Mouse (Mus musculus): ENCODE measurements around the gene Sbf2. TPM values are rescaled to one million over a fixed set of nuclear protein-coding genes. Genes with fewer than 3 reads are reported as not detected.

Sbf2 gene
- total RNA-seq, 2 experiments from 2014 or later = 71.2 to 91.3 TPM

DNA sequence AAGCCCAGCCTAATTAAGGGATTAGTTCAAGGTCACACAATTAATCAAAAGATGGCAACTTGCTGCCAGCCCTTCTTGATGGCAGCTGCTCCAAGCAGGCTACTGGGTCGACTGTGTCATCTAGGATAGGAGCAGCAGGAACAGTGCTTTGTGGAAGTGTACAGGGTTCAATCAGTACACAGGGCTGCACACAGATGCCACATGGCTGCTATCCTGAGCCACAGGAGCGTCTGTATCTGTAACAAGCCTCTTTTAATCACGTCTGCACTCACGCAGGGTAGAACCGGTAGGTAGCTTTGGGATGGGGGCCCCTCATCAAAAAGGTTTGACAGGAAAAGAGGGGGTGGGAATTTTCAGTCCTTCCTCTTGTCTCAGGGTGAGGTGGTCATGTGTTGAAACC is 308.4 kb downstream of the Sbf2 start:
- DNase-seq = no peak

DNA sequence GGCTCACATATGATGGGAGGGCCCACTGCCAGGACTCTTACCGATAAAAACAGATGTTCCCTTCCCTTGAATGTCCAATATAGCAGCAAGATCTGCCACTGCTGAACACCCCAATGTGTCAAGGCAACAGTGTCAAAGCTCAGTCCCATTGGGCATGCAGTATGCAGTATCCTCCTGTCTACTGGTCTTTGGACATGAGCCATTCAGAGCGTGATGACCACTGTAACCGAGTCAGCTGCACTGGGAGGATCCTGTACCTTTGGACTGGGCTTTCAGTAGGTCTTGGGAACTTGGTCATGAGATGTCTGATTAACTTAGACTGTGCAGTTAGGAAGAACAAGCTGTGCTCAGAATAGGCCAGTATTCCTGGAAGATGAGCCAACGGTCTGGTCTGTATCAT is 309.2 kb downstream of the Sbf2 start:
- no peak for DNase-seq

DNA sequence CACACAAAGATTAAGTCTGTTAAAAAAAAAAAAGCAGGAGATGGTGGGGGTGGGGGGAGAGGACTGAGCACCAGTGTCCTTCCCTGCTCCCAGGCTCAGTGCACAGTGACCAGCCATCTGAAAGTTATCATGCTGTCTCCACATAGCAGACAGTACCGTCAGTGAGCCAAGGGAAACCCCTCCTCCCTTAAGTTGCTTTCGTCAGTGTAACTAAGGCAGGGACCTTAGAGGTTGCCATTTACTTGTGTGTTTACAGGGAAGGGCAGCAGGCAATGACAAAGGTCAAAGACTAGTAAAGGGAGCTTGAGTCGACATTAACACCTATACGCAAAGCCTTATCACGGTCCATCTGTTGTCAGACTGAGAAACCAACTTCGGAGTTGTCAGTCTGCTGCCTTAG is 311.8 kb downstream of the Sbf2 start:
- DNase-seq = no peak

DNA sequence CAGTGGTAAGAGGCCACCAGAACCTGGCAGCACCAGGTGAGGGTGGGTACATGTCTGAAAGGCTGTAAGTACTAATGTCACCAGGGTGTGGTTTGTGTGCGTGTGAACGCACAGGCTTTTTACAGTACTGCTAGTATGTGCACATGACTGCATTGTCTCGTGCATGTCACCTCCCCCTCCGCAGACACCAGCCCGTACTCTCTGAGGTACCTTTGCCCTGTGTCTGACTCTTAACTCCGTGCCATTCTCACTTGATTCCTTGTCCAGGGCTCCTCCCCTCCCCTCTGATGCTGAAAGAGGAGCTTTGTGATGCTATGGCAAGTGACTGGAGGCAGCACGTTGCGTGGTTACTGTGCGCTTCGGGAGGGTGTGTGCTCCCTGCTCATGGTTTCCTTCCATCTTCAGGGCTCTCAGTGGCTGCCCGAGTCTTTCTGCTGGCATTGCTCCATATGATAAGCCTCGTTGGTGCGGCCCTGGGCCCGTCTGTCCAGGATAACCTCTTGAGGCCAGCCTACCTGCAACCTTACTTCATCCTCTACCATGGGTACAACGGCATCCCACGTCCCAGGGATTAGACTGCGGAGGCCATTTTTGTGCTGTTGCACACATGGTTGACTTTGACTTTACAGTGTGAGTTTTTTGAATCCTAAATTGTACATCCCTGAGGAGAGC is 315.8 kb downstream of the Sbf2 start:
- no peak for DNase-seq

DNA sequence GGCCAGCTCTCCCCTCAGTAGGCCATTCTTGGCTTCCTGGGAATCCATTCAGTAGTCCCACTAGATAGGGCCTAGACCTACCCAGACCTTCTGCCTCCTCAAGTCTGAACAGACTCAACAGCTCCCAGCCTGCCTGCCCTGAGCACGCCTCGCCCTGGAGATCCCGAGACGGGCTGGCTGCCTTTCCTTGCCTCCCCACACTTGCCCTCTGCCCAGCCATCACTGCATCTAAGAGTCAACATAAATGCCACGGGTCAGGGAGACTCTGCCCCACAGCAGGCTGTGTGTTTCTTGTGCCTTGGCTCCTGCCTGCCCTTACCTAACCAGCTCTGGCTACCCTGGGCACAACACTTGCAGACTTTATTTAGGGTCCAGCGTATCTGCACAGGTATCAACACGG is 316.6 kb downstream of the Sbf2 start:
- no peak for DNase-seq

DNA sequence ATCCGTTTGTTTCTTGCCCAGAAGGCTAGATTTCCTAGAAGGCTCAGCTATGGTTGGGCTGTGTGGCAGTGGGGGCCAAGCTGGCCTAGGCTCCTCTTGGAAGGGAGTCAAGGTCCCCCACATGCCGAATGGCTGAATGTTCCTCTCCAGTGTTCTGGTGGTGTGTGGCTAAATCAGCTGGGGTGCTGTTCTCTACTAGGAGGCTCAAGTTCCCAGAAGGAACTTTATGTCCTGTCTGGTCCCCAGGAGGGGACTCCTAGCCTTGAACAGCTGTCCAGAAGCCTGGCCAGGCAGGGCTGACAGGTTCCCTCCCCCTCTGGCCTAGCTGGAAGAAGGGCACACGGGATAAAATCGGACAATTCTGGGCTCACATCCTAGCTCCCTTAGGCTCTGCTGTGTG is 317.1 kb downstream of the Sbf2 start:
- DNase-seq = no peak

DNA sequence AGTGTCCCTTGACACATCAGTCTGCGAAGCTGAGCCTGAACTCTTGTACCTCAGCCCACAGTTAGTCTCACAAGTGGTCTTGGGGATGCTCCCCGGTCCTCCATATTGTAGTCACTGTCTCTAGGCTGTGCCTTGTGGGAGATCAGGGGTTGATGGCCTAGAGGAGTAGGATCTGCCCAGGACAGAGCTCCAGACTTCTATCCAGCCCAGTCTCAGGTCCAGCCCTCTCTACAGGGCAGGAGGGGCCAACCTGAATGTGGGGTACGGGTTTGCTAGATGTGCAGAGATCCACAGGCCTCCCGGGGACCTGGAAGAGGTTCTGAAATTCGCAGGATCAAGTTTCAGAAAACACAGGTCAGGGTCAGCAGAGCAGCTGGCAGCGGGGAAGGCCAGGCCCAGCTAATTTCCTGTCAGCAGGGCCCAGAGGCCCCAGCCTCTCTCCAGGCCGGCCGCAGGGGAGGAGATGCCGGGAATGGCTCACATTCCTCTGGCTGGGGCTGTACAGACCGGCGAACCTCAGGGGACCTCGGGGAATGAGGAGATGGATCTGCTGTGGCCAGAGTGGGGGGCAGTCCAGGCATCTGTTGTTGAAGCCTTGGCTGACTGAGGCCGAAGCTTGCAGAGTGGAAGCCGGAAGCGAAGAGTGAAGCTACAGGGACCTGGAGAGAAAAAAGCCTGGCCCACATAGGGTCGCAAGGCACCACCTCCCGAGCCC is 317.7 kb downstream of the Sbf2 start:
- DNase-seq = no peak

DNA sequence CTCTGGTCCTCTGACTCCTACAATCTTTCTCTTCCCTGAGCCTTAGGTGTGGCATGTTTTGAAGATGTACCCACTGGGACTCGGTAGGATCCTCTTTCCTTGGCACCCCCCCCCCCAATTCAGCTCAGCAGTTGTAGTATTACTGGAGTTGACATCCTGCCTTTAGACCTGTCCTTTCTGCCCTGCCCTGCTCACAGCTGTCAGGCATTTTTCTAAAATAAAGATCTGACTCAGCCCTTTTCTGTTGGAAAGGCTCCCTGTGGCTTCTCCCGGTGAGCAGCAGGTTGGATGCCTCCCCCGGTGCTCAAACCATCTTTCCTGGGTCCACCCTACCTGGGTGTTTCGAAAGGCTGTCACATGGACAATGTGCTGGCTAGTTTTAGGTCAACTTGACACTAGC is 325.1 kb downstream of the Sbf2 start:
- DNase-seq = no peak

DNA sequence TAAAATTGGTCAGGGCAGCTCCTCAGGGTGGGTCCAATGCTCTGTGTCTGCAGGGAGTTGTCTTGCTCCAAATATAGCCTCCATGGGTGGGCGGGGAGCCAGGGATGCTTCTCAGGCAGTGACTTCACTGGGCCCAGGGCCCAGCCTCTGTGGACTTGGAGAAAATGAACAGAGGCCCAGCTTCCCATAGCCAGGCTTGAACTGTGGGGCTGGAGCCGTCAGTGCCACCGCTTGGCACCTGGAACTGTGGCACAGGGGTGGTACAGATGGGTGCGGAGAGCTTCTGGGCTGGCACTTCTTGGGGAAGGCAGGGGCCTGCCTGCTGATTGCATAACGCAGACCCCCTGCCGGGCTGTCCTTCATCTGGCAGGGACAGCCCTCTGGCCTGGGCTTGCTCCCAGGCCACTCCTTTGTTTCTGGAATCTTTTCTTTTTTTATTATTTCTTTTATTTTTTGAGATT is 326.0 kb downstream of the Sbf2 start:
- DNase-seq = no peak

DNA sequence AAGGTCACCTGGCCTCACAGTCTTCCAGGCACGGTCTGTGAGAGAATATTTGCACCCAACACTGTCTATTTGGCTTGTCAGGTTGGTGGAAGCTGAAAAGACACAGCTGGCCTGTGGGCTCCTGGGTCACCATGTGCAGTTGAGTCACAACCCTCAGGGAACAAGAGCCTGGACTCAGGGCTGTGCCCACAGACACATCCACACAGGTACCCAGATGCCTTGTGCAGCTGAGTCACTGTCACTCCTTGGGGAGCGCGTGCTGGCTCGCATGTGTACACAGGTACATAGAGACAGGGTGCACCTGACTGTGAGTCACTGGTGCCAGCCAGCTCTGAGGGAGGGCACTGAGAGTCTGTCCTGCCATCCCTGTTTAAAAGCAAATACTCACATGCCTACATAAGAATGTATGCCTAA is 326.5 kb downstream of the Sbf2 start:
- DNase-seq = no peak

DNA sequence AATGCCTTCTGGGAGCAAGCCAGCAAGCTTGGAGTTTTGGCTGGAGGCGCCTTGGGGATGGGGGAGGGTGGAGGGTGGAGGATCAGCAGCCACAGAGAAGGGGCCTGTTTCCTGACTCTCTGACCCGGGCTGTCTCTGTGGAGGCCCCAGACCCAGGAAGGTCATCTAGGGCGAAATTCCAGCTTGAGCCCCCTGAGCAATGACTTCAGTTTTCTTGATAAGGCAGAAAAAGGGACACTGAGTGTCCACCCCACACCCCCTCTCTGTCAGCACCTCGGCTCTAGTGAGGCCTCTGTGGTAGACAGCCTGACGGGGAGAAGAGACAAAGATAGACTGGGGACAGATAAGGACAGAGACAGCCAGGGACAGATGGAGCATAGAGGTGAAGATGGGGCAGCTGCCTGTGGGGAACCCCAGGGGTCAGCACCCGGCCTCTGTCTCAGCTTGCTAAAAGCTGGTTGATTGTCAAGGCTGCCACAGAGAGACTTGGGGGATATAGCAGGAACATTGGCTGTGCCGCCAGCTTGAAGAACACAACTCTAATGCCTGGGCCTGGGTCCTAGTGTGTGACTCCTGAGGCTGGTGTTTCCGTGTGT is 327.1 kb downstream of the Sbf2 start:
- DNase-seq = no peak

DNA sequence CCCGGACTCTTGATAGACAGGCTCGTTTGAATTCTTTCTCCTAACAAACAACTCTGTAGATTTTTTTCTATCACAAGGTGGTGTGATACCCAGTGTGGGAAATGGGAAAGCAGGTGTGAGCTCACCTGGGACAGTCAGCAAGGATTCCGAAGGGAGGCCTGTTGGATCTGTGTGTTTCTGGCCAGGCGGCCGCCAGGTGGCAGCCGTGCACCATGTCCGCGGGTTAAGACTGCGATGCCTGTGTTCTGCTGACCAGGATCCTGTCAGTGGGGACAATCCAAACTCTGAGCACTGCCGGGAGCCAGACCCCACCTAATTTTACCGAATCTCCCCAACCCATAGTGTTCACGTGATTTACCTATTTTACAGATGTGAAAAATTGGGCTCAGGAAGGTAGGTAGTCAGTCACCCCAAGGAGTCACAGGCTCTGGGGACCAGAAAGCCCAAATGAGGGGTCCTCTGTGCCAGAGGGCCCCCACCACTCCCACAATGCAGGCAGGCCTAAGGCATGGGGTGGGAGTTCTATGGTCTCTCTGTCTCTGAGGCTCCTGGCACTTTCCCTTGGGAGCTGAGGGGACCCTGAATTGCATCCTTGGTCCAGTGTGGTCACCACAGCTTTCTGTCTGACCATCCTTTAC is 327.8 kb downstream of the Sbf2 start:
- peak; percentile 76 to 80 for DNase-seq

DNA sequence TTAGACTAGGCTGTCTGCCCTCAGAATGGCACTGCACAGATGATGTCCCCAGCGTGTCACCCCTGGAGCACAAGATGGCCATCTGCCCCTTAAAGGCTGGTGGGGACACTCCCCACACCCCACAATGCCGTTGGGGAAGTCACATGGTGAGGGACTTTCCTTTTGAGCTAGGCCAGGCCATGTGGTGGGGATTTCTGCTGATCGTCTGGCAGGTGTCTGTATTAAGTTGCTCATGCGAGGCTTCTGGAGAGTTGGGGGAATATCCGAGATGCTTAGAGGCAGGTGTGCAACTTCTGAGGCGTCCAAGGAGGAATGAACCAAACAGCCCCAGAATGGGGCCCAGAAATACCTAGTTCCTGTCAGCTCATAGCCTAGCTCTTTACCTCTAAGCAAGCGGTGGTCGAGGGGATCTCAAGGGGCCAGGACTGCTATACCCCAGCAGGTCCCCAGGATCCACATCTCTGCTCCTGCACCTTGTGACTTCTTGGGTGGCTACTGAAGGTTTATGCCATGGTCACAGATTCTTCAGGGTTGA is 328.5 kb downstream of the Sbf2 start:
- no peak for DNase-seq

DNA sequence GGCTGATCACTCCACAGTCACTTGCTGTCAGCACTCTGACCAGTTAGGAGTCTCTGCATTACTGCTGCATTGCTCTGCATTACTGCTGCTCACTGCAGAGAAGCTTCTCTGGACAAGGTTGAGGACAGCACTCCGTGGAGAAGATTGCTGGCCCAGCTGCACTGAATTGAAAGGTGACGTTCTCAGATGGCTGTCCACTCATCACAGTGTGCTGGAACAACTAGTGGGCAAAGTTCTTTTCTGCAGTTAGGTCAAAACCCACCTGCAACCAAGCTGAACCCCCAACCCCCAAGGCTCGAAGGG is 328.9 kb downstream of the Sbf2 start:
- DNase-seq = no peak

DNA sequence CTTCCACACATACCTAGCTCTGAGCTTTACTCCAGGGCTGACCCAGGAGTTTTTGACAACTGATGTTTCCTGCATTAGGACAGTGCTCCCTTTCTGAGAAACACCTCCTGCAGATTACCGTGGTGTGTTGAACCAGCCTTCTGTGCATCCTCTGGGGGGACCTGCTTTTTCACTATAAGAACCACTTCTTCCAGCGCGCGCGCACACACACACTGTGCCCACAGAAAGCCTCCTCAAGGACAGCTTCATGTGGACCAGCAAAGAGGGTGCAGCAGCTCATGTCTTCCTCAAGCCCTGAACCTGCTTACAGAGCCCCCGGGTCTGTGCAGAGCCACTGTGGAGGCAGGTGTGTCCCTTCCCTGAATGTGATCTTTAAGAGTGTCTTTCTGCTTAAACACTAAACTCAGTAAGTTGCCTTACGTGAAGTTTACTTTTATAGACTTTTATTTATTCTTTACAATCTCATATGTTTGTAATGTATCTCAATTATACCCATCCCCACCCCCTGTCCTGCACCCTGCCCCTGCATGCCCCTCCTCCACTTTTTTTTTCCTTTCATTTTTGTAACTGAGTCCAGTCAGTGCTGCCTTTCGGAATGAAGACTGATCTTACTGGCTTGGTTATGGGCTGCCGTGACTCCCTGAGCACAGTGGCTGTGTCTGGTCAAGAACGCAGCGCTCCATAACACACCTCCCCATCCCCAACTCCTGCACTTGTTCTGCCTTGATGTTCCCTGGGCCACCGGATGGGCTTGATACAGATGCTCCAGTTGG is 329.5 kb downstream of the Sbf2 start:
- no peak for DNase-seq

DNA sequence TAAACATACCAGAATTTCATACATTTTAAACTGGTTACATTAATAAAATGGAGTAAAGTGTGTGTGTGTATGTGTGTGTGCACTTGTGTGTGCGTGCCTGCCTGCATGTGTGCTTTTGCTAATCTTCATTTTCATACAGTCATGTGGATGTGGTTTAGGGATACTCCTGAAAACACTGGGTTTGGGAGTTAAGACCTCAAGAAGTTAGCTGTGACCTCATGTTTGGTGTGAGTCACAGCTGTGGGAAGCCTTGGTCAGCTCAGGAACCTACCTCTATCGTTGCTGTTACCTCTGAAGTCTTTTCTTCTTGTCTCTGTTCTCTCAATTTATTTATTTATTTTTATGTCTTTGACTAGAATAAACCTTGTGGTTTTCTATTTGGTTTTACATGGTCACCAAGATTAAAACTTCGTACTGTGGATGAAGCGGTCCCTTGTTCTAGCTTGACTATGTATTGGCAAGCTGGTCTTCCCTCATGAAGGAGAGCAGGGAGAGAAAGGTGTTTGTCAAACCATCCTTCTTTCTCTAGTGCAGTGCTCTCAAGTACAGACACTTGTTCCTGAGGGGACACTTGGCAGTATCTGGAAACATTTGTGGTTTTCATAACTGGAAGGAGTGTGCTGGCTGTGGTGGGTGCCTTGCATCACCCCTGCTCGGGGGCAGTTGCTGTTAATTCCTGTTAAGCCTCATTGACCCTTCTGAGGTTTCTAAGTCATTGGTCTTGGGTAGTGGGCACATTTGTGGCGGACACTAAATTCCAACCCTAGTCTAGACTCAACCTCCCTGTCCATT is 331.0 kb downstream of the Sbf2 start:
- no peak for DNase-seq

DNA sequence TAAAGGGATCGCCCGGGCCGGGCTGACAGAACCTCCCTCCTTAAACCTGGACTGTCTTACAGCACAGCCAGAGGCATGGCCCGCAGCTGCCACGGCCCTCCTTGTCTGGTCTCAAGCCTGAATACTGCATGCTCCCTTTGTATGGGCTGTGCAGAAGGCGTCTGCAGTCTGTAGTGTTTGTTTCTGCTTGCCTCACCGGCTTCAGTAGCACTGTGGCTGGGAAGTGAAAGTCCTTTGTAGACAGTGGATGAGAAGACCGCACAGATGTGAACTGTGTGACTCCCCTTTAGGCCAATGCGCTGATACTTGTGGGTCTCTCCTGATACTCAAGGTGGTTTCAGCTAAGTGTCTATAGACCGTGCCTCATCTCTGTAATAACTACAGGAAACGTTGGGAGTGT is 331.9 kb downstream of the Sbf2 start:
- no peak for DNase-seq

DNA sequence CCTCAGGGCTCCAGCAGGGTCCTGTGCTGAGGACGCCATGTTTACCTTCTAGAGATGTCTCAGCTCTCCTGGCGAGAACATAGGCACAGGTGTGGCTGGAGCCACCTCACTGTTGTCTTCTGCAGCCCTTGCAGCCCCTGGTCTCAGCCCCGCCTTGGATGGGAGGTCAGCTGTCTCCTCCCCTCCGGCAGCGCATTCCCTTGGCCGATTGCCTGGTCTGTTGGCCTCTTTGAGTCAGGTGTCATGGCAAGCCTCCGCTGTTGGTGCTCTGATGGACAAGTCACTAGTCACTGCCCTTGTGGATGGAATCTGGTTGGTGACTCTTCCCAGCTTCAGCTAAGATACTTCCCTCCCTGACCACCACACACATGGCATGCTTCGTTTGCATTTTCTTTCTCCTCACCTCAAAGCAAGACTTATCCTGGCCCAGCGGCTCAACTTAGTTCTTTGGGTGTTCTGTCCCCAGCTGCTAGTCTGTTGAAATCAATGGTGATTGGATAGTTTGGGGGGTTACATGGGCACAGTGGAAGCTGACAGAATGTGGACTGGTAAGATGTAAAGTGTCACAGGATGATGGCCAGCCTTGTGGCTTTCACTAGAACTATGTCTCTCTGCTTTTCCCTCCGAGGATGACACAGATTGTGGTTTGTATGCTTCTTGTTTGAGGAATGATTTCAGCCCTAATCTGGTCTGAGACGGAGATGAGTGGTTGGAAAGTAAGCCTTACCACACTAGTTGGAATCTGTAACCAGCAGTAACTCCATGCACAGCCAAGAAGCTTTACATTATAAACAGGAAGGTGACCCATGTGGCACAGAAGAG is 333.1 kb downstream of the Sbf2 start:
- no peak for DNase-seq

DNA sequence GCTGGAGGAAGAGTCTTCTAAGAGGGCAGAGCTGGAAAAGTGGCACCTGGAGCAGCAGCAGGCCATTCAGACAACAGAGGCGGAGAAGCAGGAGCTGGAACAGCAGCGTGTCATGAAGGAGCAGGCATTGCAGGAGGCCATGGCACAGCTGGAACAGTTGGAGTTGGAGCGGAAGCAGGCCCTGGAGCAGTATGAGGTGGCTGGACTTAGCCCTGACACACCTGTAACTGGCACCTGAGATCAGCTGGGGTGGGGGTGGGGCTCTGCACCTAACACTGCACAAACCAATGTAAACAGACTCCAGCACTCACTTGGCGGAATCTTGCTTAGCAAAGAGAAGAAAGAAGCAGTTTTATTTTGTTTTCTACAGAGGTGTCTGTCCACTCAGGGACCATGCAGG is 335.5 kb downstream of the Sbf2 start:
- DNase-seq = no peak

DNA sequence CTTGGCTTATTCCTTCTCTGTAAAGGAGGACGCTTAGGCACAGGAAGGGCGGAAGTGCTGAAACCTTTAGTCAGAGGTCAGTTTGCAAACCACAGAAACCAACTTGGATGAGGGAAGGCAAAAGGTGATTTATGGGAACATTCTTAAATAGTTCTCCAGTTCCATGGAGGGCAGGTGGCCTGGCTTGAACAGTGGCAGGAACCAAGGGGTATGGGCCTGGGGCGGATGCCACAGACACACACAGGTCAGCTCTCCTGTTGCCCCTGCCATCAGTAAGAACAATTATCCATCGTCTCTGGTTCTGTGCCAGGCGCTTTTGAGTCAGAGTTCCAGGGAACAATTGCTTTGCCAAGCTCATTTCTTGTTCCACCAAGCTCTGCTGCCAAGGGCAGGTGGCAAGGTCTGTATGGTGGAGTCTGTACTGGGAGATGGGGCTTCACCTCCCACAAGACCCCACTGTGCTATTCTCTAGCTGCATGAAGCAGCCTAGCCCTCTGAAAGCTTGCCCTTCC is 336.9 kb downstream of the Sbf2 start:
- no peak for DNase-seq

DNA sequence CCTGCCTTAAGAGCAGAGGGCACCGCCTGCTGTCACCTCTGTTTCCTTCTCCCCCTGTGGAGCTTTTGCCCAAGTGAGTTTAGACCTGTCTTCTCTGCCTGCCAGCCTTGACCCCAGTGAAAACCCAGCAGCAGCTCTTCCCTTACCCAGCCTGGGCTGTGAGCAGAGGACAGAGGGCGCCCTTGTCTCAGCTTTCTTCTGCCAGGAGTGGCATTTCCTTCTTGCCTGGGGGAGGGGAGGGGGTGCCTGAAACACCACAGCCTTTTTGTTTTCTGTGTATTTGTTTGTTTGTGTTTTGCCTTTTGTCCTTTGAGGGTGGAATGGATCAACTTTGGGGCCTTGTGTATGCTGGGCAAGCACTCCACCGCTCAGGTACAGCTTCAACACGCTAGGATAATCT is 342.3 kb downstream of the Sbf2 start:
- DNase-seq = no peak

Data from layer of hippocampus, postnatal 36 days (tissue).